Mouse (Mus musculus) megakaryocyte, embryonic 14.5 days (primary cell): ENCODE measurements around the gene Cs. TPM values are rescaled to one million over a fixed set of nuclear protein-coding genes. Genes with fewer than 3 reads are reported as not detected.

Experiments used
- H3K27me3 ChIP-seq: replicated peaks from 2 replicates; pipeline ENCODE3; 2012; ENCODE audit warnings: inconsistent platforms
- H3K36me3 ChIP-seq: replicated peaks from 2 replicates; pipeline ENCODE3; 2012; ENCODE audit warnings: low read length, inconsistent platforms, mixed read lengths
- H3K4me1 ChIP-seq: 2 replicates; pipeline ENCODE4 v1.6.1; 2012; ENCODE audit warnings: inconsistent platforms
- H3K4me3 ChIP-seq: replicated peaks from 2 replicates; pipeline ENCODE3; 2012; ENCODE audit warnings: moderate library complexity, mild to moderate bottlenecking, inconsistent platforms
- H3K9me3 ChIP-seq: 2 replicates; pipeline ENCODE4 v1.6.1; 2012; ENCODE audit warnings: inconsistent platforms
- FLI1 ChIP-seq: IDR thresholded peaks from 2 replicates; pipeline ENCODE4 v1.6.1; 2012; ENCODE audit warnings: low read length, inconsistent platforms, mixed read lengths
- GATA1 ChIP-seq: IDR thresholded peaks from 3 replicates; pipeline ENCODE4 v1.6.1; 2012; ENCODE audit warnings: mixed read lengths, low read length, inconsistent platforms, borderline replicate concordance
- polyA plus RNA-seq: library from polyadenylated mRNA; stranded (reverse); fragments of >175 nt; gene quantifications from 2 replicates; pipeline ENCODE4 v1.2.3, GENCODE M21; 2012; ENCODE audit warnings: low replicate concordance; ENCODE audit not compliant: insufficient read depth

Gene Cs
- polyA plus RNA-seq, 1 experiment: 12.1 TPM

DNA sequence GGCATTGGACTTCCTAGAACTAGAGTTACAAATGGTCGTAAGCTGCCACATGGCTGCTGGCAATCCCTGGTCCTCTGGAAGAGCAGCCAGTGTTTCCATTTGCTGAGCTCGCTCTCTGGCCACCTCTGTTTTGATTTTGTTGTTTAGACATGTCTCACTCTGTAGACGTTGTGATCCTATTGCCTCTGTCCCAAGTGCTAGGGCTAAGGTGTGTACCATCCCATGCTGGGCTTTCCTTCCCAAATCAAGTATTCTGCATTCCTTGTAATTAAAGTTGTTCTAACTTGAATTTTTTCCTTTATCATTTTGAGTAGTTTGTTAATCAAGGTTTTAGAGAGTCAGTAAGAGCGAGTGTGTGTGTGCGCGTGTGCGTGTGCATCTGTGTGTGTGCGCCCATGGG, 10.0 kb downstream of the Cs start:
- no peaks in the 10 kb centered on the region for H3K9me3 ChIP-seq
- no peak overlapping the region for H3K4me3 ChIP-seq
- no peaks in the 10 kb centered on the region for H3K27me3 ChIP-seq
- TF ChIP-seq GATA1 (no peak), FLI1 (no peak)
- H3K4me1 ChIP-seq: peaks cover 34% of the 10 kb centered on the region
- H3K36me3 ChIP-seq: peaks cover 43% of the 10 kb centered on the region

DNA sequence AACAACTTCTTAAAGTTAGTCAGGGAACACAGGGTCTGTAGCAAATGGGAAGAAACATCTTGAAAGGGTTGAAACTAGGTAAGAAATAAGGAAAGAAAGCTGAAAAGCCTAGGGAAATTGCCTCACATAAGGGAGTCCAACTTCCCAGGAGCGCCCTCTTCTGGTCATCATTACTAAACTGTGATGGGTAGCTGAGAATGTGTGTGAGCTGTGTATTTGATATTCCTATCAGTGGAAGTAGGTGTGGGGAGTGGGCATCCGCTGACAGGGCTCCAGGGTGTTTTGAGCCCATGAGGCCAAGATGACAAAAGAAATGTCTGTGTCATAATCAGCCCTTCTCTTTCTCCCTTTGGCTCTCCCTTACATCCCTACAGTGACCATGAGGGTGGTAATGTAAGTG, 21.3 kb downstream of the Cs start:
- Histone ChIP-seq H3K4me3 (no peak overlapping the region), H3K27me3 (no peaks in the 10 kb centered on the region), H3K36me3 (peaks cover 88% of the 10 kb centered on the region), H3K4me1 (peaks cover 11% of the 10 kb centered on the region), H3K9me3 (no peaks in the 10 kb centered on the region)
- TF ChIP-seq GATA1 (no peak), FLI1 (no peak)

DNA sequence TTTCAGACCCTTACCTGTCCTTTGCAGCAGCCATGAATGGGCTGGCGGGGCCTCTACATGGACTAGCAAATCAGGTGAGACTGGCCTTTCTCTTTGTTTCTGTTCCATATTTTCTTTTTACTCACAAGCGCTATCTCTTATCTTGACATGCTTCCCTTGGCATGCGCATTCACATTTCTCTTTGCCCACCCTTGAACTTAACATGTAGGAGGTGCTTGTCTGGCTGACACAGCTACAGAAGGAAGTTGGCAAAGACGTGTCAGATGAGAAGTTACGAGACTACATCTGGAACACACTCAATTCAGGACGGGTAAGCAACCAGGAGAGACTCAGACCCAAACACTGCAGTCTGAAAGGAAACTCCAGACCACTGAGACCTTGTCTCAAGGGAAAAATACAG, 21.7 kb downstream of the Cs start:
- H3K27me3 ChIP-seq: no peaks in the 10 kb centered on the region
- no peaks in the 10 kb centered on the region for H3K9me3 ChIP-seq
- peaks cover 85% of the 10 kb centered on the region for H3K36me3 ChIP-seq
- H3K4me3 ChIP-seq: no peak overlapping the region
- TF ChIP-seq FLI1 (no peak), GATA1 (no peak)
- peaks cover 11% of the 10 kb centered on the region for H3K4me1 ChIP-seq

DNA sequence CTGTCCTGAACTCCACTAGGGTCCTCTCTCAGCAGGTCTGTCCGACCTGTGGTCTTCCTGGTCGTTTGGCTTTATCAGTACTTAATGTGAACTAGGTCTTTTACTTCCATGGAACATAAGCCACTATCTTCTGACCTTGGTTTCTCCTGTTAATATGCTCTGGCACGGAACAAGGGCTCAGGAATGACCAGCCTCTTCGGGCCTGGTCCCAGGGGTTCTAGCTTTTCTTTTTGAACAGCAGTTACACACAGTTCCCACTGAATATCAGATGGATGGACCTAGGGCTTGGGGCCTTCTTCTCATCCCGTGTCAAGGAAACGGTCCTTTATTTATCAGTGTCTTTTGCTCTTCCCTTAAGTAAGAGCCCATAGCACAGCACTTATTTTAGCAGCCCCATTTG, 24.3 kb downstream of the Cs start:
- Histone ChIP-seq H3K36me3 (peaks cover 84% of the 10 kb centered on the region), H3K4me3 (no peak overlapping the region), H3K4me1 (peaks cover 11% of the 10 kb centered on the region), H3K27me3 (no peaks in the 10 kb centered on the region), H3K9me3 (no peaks in the 10 kb centered on the region)
- TF ChIP-seq GATA1 (no peak), FLI1 (no peak)

DNA sequence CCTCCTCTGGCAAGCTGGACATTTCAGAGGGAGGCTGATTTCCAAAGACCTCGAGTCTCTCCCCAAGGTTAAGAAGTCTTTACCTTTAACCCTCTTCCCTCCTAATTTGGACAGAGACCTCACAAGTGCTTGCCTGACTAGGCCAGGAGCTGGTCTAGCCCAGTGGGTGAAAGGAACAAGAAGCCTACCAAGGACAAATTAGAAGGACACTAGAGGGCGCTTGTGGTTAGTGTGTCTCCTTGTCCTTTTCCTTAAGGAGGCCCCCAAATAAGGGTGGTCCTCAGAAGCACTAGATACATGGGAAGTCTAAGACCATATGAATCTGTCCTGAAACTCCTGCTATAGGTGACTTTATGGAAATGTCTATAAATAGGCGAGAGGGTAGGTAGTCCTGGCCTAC, 25.0 kb downstream of the Cs start:
- peaks cover 17% of the 10 kb centered on the region for H3K4me1 ChIP-seq
- no peaks in the 10 kb centered on the region for H3K27me3 ChIP-seq
- no peaks in the 10 kb centered on the region for H3K9me3 ChIP-seq
- no peak for TF ChIP-seq GATA1
- no peak for TF ChIP-seq FLI1
- H3K4me3 ChIP-seq: no peak overlapping the region
- H3K36me3 ChIP-seq: peaks cover 79% of the 10 kb centered on the region

DNA sequence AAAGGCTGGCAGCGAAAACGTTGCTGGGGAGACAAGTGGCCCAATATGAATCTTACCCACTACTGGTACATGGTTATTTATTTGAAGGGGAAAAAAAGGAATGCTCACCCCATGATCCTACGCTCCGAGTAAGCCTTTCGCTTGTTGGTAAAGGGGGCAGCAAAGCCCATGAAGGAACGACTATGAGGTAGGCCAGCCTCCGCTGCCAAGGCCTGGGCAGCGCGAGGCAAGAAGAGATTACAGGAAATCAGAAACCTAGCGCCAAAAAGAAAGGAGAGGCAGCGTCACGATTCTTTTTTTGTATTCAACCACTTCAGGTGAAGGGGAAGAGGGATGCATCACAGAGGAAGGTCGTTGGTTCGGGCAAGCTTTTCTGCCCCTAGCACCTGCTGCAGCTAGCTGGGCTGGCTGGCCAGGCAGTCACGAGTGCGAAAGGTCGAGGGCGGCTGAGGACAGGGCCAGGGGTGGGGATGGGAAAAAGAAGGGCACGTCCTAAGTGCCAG, 30.4 kb downstream of the Cs start:
- H3K4me3 ChIP-seq: peak overlapping the region; percentile 92
- H3K4me1 ChIP-seq: peaks cover 40% of the 10 kb centered on the region
- TF ChIP-seq GATA1: no peak
- no peaks in the 10 kb centered on the region for H3K27me3 ChIP-seq
- no peaks in the 10 kb centered on the region for H3K9me3 ChIP-seq
- peaks cover 26% of the 10 kb centered on the region for H3K36me3 ChIP-seq

DNA sequence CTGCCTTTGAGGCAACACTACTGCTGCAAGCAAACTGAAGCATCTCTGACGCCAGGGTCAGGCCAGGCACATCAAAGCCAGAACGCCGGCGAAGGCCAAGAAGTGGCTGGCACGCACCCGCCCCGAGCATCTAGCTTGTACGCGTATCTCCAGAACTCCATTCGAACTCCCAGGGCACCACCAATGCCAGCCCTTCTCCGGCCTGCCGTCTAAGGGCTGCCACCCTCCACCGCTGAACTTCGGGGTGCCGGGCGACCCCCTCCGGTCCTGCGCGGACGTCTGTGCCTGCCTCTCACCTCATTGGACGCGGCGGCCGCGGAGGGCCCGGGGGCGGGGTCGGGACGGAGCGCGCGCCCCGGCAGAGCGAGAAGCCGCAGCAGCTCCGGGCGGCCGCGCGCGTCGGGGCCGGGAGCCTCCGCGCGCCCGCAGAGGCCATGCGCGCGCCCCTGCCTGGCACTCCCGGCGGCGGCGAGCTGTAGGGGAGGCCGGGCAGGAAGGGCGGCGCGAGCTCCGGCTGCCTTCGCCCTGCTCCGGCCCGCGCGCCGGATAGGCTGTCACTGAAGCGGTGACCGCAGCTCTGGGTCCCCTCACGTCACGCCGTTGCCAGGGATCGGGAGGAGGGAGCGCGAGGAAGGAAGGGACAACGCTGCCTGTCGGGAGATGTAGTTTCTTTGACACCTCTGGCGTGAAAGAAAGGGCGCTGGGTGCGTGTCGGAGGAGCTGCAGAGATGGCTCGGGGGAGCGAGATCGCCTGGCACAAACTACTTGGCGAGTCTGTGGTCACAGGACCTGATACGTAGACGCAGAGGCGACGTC, 31.1 kb downstream of the Cs start, which contains the start of gene Coq10a:
Gene Coq10a (minus strand): TSS at position 596 of the 816 bp plus-strand sequence.
- TF ChIP-seq GATA1: no peak
- no peak; the same call in 1 of the 2 replicates for TF ChIP-seq FLI1
- Histone ChIP-seq H3K4me3 (peak within 1 kb of the TSS; percentile 92), H3K9me3 (no peaks in the 10 kb centered on the region), H3K27me3 (no peaks in the 10 kb centered on the region), H3K36me3 (peaks cover 19% of the 10 kb centered on the region), H3K4me1 (peaks cover 42% of the 10 kb centered on the region)

DNA sequence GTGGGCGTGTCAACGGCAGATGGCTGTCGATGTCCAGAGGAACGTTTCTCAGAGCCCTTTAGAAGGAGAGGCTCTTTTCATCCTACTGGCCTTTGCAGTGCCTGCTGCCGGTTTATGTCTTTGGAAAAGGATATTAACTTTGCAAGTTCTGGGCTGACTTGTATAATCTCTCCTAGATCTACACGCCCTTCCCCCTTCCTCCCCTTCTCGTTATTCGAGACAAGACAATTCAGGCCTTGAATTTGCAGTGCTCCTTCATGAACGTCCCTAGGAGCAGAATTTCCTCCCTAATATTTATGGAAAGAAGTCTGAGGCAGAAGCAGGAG, 31.6 kb downstream of the Cs start:
- Histone ChIP-seq H3K9me3 (no peaks in the 10 kb centered on the region), H3K36me3 (peaks cover 17% of the 10 kb centered on the region), H3K4me3 (peak overlapping the region; percentile 92), H3K4me1 (peaks cover 43% of the 10 kb centered on the region), H3K27me3 (no peaks in the 10 kb centered on the region)
- no peak for TF ChIP-seq GATA1
- TF ChIP-seq FLI1: no peak

DNA sequence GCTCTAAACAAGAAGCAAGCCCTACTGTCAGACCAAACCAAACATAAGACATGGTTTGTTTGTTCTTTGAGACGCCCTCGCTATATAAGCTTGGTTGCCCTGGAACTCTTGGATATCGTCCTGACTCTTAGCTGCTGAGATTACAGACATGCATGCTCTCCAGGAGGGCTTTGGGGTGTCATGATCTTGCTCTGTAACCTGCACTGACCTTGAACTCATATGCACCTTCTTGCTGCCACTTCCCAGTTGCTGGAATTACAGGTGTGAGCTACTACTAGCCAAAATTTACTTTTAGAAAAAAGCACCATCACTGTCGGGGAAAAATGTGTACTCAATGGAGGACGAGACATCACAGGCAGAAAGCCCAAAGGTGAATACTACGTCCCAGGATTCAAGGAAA, 32.1 kb downstream of the Cs start:
- no peaks in the 10 kb centered on the region for H3K9me3 ChIP-seq
- peak overlapping the region; percentile 92 for H3K4me3 ChIP-seq
- TF ChIP-seq FLI1: no peak
- no peak for TF ChIP-seq GATA1
- no peaks in the 10 kb centered on the region for H3K27me3 ChIP-seq
- peaks cover 13% of the 10 kb centered on the region for H3K36me3 ChIP-seq
- H3K4me1 ChIP-seq: peaks cover 43% of the 10 kb centered on the region

DNA sequence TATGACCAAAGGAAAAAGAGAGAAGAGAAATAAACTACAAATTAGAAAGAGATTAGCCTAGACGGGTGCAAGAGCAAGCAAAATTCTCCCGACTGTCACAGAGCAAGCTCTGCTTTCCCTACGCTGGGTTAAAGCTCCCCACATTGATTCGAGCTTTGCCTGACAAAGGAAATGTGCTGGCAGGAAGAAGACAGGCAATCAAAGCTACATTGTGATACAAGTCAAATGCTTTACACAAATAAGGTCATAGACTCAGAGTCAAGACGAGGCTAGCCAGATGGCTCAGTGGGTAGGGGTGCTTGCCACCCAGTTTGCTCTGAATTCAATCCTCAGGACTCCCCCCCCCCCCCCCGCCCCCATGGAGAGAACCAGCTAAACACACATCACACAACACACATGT, 32.5 kb downstream of the Cs start:
- no peaks in the 10 kb centered on the region for H3K9me3 ChIP-seq
- no peak overlapping the region for H3K4me3 ChIP-seq
- TF ChIP-seq FLI1: no peak
- no peak for TF ChIP-seq GATA1
- H3K4me1 ChIP-seq: peaks cover 43% of the 10 kb centered on the region
- peaks cover 9% of the 10 kb centered on the region for H3K36me3 ChIP-seq
- no peaks in the 10 kb centered on the region for H3K27me3 ChIP-seq

DNA sequence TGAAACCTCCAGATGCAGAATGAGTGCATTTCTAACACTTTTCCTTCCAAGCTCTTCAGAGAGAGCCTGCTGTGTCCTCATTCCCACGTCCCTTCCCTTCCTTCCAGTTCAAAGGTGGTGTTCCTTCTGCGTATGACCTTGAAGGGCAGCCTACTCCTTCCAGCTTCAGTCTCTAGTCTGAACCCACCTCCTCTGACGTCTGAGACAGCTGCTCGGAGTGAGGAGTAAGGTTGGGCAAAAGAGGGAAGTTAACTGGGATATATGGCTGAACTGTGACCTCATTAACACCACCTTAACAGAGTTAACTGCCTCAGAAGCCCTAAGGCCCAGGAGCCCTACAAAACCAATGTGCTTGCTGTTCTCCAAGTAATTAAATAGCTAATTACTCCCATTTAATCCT, 33.1 kb downstream of the Cs start:
- TF ChIP-seq GATA1 (no peak), FLI1 (no peak)
- Histone ChIP-seq H3K4me3 (no peak overlapping the region), H3K4me1 (peaks cover 43% of the 10 kb centered on the region), H3K36me3 (peaks cover 3% of the 10 kb centered on the region), H3K27me3 (no peaks in the 10 kb centered on the region), H3K9me3 (no peaks in the 10 kb centered on the region)
